Mouse (Mus musculus) stomach, postnatal 0 days (tissue): ENCODE measurements around the gene Slc1a2.

Source experiments
- CTCF ChIP-seq: IDR thresholded peaks from 2 replicates; pipeline ENCODE4 v1.5.1; 2016; ENCODE audit warnings: antibody characterized with exemption, low read depth, mild to moderate bottlenecking, moderate library complexity
- EP300 ChIP-seq: optimal IDR thresholded peaks from 2 replicates; pipeline ENCODE3; 2016; ENCODE audit warnings: antibody characterized with exemption

DNA sequence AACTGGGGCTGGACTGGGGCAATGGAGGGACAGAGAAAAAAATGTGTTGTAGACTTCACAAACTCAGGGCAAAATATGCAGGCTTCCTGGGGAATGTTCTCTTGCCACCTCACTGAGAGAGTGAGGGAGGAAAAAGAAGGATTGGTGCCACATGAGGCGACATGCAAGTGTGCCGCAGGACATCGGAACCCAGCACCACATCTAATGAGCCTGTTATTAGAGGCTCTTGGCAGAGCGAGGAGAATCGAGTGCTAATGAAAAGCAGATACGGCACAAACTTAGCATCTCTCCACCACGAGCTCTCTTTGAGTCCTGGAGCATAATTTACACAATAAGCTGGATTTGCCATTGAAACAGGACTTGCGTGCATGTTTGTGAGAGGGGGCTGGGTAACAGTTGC lies 72.3 kb downstream of the Slc1a2 start:
- no peak for TF ChIP-seq CTCF
- no peak for TF ChIP-seq EP300
